Mouse (Mus musculus) testis, adult 2 months (tissue): ENCODE results near the gene Cdc14b. TPM values are rescaled to one million over a fixed set of nuclear protein-coding genes. Genes with fewer than 3 reads are reported as not detected.

Experiments used
- H3K27ac ChIP-seq: fragments of 200-500 bp; 2 replicates; pipeline ENCODE4 v1.5.1; 2012; ENCODE audit warnings: low read depth, low read length; ENCODE audit not compliant: control insufficient read depth, insufficient read depth
- H3K27me3 ChIP-seq: fragments of 200-500 bp; 2 replicates; pipeline ENCODE4 v1.6.1; 2012; ENCODE audit warnings: mild to moderate bottlenecking, low read length, moderate library complexity; ENCODE audit not compliant: control insufficient read depth, insufficient read depth
- H3K36me3 ChIP-seq: fragments of 200-500 bp; 2 replicates; pipeline ENCODE4 v1.6.1; 2012; ENCODE audit warnings: mild to moderate bottlenecking, low read length; ENCODE audit not compliant: control insufficient read depth, insufficient read depth
- H3K4me1 ChIP-seq: fragments of 200-500 bp; 2 replicates; pipeline ENCODE4 v1.6.1; 2012; ENCODE audit warnings: low read length; ENCODE audit not compliant: control insufficient read depth, insufficient read depth
- H3K4me3 ChIP-seq: fragments of 200-500 bp; 2 replicates; pipeline ENCODE4 v1.5.1; 2012; ENCODE audit warnings: low read depth, mild to moderate bottlenecking, low read length, moderate library complexity, mixed read lengths; ENCODE audit not compliant: control insufficient read depth
- CTCF ChIP-seq: fragments of 200-500 bp; IDR thresholded peaks from 2 replicates; pipeline ENCODE4 v1.5.1; 2012; ENCODE audit warnings: low read depth, mild to moderate bottlenecking, inconsistent platforms, low read length, moderate library complexity; ENCODE audit not compliant: control insufficient read depth, insufficient read depth, insufficient replicate concordance
- POLR2A ChIP-seq: fragments of 200-500 bp; IDR thresholded peaks from 2 replicates; pipeline ENCODE4 v1.6.1; 2012; ENCODE audit warnings: low read depth, mild to moderate bottlenecking, inconsistent platforms, low read length, moderate library complexity; ENCODE audit not compliant: control insufficient read depth
- polyA plus RNA-seq: library from polyadenylated mRNA; depleted of rRNA; stranded (reverse); fragments of >200 nt; gene quantifications from 2 replicates; pipeline ENCODE4 v1.2.3, GENCODE M21; 2012; rRNA removed

Cdc14b gene
- polyA plus RNA-seq, result 55.6 and 60.4 TPM in 2 replicates

- Histone ChIP-seq H3K27me3 (no peaks in the 10 kb centered on the region), H3K4me3 (peak within 1 kb of the TSS; percentile 93), H3K36me3 (no peaks in the 10 kb centered on the region), H3K27ac (peak within 1 kb of the TSS; percentile 73), H3K4me1 (peaks cover 8% of the 10 kb centered on the region)
- TF ChIP-seq CTCF, result no peak
- TF ChIP-seq POLR2A, result peak; percentile 89
Observed at GRCm38 (mm10) chr13:64274879-64275753, at the start of gene Cdc14b. Gene Cdc14b, minus strand, starts transcription at chr13:64275290.

GRCm38 (mm10) chr13:64322561-64323281, 47.6 kb upstream of the Cdc14b start:
- H3K27me3 ChIP-seq, result no peaks in the 10 kb centered on the region
- no peak overlapping the region for H3K4me3 ChIP-seq
- H3K36me3 ChIP-seq, result no peaks in the 10 kb centered on the region
- TF ChIP-seq POLR2A, result no peak
- no peak for TF ChIP-seq CTCF
- H3K27ac ChIP-seq, result no peak overlapping the region
- no peaks in the 10 kb centered on the region for H3K4me1 ChIP-seq

- H3K27ac ChIP-seq, result no peak overlapping the region
Observed at GRCm38 (mm10) chr13:64320334-64320733, 45.2 kb upstream of the Cdc14b start.

GRCm38 (mm10) chr13:64319782-64320181, 44.7 kb upstream of the Cdc14b start:
- no peak overlapping the region for H3K27ac ChIP-seq
- no peaks in the 10 kb centered on the region for H3K36me3 ChIP-seq
- H3K4me3 ChIP-seq, result no peak overlapping the region
- TF ChIP-seq CTCF, result no peak
- TF ChIP-seq POLR2A, result no peak
- no peaks in the 10 kb centered on the region for H3K4me1 ChIP-seq
- H3K27me3 ChIP-seq, result no peaks in the 10 kb centered on the region

More at GRCm38 (mm10) chr13:64320334-64320733, 45.2 kb upstream of the Cdc14b start:
- Histone ChIP-seq H3K27me3 (no peaks in the 10 kb centered on the region), H3K36me3 (no peaks in the 10 kb centered on the region), H3K4me1 (no peaks in the 10 kb centered on the region), H3K4me3 (no peak overlapping the region)
- TF ChIP-seq POLR2A, result no peak

- no peak overlapping the region for H3K27ac ChIP-seq
Observed at GRCm38 (mm10) chr13:64318355-64318754, 43.3 kb upstream of the Cdc14b start.

GRCm38 (mm10) chr13:64315483-64316050, 40.5 kb upstream of the Cdc14b start:
- H3K4me1 ChIP-seq, result peaks cover 5% of the 10 kb centered on the region; the same call in 1 of the 2 replicates
- TF ChIP-seq POLR2A (no peak), CTCF (no peak)

More at GRCm38 (mm10) chr13:64318355-64318754, 43.3 kb upstream of the Cdc14b start:
- no peak overlapping the region for H3K4me3 ChIP-seq
- H3K36me3 ChIP-seq, result no peaks in the 10 kb centered on the region
- no peak for TF ChIP-seq CTCF
- TF ChIP-seq POLR2A, result no peak
- H3K27me3 ChIP-seq, result no peaks in the 10 kb centered on the region
- no peaks in the 10 kb centered on the region for H3K4me1 ChIP-seq

GRCm38 (mm10) chr13:64314041-64314440, 39.0 kb upstream of the Cdc14b start:
- no peak for TF ChIP-seq POLR2A
- H3K4me3 ChIP-seq, result no peak overlapping the region
- H3K36me3 ChIP-seq, result no peaks in the 10 kb centered on the region
- H3K27me3 ChIP-seq, result no peaks in the 10 kb centered on the region
- H3K27ac ChIP-seq, result no peak overlapping the region
- H3K4me1 ChIP-seq, result peaks cover 5% of the 10 kb centered on the region; the same call in 1 of the 2 replicates

More at GRCm38 (mm10) chr13:64315483-64316050, 40.5 kb upstream of the Cdc14b start:
- Histone ChIP-seq H3K4me3 (no peak overlapping the region), H3K27ac (no peak overlapping the region), H3K27me3 (no peaks in the 10 kb centered on the region), H3K36me3 (no peaks in the 10 kb centered on the region)
